Mouse (Mus musculus) thymus, postnatal 0 days (tissue): Measurements from ENCODE around the gene Spred3. TPM values are rescaled to one million over a fixed set of nuclear protein-coding genes. Genes with fewer than 3 reads are reported as not detected.
A peak's percentile ranks its signal among the peaks of the same experiment; 100 is the strongest.
"Not testable (repeated sequence)": the region's sequence is repeated elsewhere in the genome, so short reads cannot be mapped to it uniquely, and the experiment has no call there.

Source experiments
- DNase-seq: peaks from one replicate; pipeline ENCODE4 v3.0.0-alpha.2; 2015; ENCODE audit warnings: low spot score
- polyA plus RNA-seq: library from polyadenylated mRNA; unstranded; fragments of >200 nt; fragmentation: Nextera tagmentation; extraction: Ambion mirVana; gene quantifications from 2 replicates; pipeline ENCODE4 v1.2.1, GENCODE M21; 2015

Gene Spred3
- polyA plus RNA-seq, 1 experiment from 2014 or later, result 1.4 TPM

GRCm38 (mm10) chr7:29169231-29170065, 763 bp downstream of the Spred3 start:
- DNase-seq, result peak; percentile 31

GRCm38 (mm10) chr7:29168791-29169230, 1.4 kb downstream of the Spred3 start:
- DNase-seq, result peak; percentile 18

- DNase-seq, result no peak
These were observed 2.0 kb downstream of the Spred3 start for GRCm38 (mm10) chr7:29168121-29168695.

GRCm38 (mm10) chr7:29167656-29168055, 2.6 kb downstream of the Spred3 start:
- no peak for DNase-seq

- DNase-seq, result peak; percentile 56
These were observed 7.3 kb downstream of the Spred3 start for GRCm38 (mm10) chr7:29162750-29163525.

GRCm38 (mm10) chr7:29162294-29162693, 7.9 kb downstream of the Spred3 start:
- DNase-seq, result no peak

GRCm38 (mm10) chr7:29158264-29158663, 11.9 kb downstream of the Spred3 start:
- no peak for DNase-seq

- peak; percentile 83 for DNase-seq
These were observed 14.1 kb downstream of the Spred3 start, which contains the start of gene Fam98c for GRCm38 (mm10) chr7:29155838-29156782. TSS of gene Fam98c (minus strand) at chr7:29156234.

GRCm38 (mm10) chr7:29155196-29155837, 14.9 kb downstream of the Spred3 start:
- peak; percentile 64 for DNase-seq

- DNase-seq, result no peak
These were observed 16.0 kb downstream of the Spred3 start for GRCm38 (mm10) chr7:29154018-29154720.

GRCm38 (mm10) chr7:29151486-29151885, 18.7 kb downstream of the Spred3 start:
- peak; percentile 60 for DNase-seq

- no peak for DNase-seq
These were observed 21.4 kb downstream of the Spred3 start for GRCm38 (mm10) chr7:29148771-29149170.

- no peak for DNase-seq
These were observed 23.4 kb downstream of the Spred3 start for GRCm38 (mm10) chr7:29146625-29147367.

- DNase-seq, result no peak
These were observed 26.2 kb downstream of the Spred3 start for GRCm38 (mm10) chr7:29144006-29144405.

- DNase-seq, result peak; percentile 87
These were observed 28.8 kb downstream of the Spred3 start for GRCm38 (mm10) chr7:29141416-29141815.

- not testable (repeated sequence) for DNase-seq
These were observed 31.0 kb downstream of the Spred3 start for GRCm38 (mm10) chr7:29139237-29139636.

- no peak for DNase-seq
These were observed 32.8 kb downstream of the Spred3 start for GRCm38 (mm10) chr7:29137429-29137828.

- peak; percentile 88 for DNase-seq
These were observed 35.4 kb downstream of the Spred3 start, which contains the start of gene Rasgrp4 for GRCm38 (mm10) chr7:29134693-29135386. TSS of gene Rasgrp4 (plus strand) at chr7:29134851.
